Mouse (Mus musculus) embryo, embryonic 10 days (tissue): Measurements from ENCODE around the gene Ndrg4.
"Not testable (repeated sequence)": the region's sequence is repeated elsewhere in the genome, so short reads cannot be mapped to it uniquely, and the experiment has no call there.

ENCODE experiments used
- DNase-seq: peaks from one replicate; pipeline ENCODE4 v3.0.0-alpha.2; 2015; ENCODE audit warnings: low spot score

Gene Ndrg4

GRCm38 (mm10) chr8:95676631-95677030 lies at the start of gene Ndrg4:
TSS of gene Ndrg4 (plus strand) at chr8:95676980.
- DNase-seq, result no peak

- DNase-seq, result no peak
These were observed 43.9 kb upstream of the Ndrg4 start for GRCm38 (mm10) chr8:95632840-95633239.

- peak; percentile 97 for DNase-seq
These were observed 43.3 kb upstream of the Ndrg4 start, which contains the start of gene Gins3 for GRCm38 (mm10) chr8:95633262-95634062. TSS of gene Gins3 (plus strand) at chr8:95633453.

DNA sequence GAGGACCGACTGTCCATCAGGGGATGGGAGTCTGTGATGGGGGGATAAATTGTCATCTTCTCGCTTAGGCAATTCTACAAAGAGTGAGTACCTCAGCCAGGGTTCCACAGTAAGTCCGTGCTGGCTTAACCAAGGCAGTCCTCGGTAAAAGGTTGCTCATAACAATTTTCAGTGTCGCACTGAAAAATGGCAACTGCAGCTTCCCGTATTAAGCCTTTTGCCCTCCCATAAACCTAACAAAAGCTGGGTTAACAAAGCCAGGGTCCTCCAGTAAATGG lies 42.8 kb upstream of the Ndrg4 start:
- DNase-seq, result no peak

DNA sequence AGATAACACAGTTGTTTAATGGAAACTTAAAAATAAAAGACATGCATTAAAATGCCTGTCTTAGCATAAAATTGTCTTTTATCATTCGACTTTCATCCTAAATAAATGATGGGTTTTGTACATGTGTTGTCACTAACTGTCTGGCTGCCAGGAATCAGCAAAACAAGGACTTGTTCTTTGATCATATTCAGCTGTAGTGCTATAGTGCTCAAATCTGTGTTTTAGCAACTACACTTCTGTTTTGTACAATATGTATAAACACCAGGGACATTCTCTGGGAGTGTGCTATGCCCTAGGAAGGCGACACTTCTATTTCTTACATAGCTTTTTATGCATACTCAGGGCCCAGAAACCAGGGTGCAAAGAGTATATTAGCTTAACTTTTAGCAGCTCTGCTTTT lies 31.8 kb upstream of the Ndrg4 start:
- no peak for DNase-seq

DNA sequence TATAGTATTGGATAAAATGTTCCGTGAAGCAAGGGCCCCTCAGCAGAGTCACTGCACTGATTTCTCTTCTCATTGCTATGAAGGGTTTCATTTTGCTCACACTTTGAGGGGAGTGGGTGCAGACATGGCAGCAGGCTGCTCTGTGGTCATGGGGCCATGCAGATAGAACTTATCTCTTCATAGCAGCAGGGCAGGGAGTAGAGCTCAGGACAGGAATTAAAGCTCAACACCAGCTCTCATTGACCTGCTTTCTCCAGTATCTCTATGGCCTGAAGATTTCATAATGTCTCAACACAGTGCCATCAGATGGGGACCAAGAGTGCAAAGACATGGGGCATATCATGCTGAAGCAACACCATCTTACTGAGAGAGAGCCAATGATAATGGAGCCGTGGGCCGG lies 28.5 kb upstream of the Ndrg4 start:
- DNase-seq, result no peak

DNA sequence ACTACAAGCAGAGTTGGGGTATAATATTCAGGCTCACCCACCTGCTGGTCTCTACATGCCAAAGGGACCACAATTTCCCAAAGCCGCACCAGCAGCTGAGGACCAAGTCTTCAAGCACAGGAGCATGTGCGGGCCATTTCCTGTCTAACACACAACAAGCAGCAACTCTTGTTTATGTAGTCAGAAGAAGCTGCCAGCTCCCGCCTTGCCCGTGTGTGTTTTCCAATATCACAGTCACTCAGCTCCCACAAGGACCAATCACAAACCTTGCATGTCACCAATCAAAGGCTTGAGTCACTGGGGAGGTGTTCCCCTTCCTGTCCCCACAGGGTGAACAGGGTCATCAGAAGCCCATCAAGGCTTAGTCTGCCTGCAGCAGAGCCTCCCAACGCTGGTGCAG lies 23.4 kb upstream of the Ndrg4 start:
- DNase-seq, result no peak

DNA sequence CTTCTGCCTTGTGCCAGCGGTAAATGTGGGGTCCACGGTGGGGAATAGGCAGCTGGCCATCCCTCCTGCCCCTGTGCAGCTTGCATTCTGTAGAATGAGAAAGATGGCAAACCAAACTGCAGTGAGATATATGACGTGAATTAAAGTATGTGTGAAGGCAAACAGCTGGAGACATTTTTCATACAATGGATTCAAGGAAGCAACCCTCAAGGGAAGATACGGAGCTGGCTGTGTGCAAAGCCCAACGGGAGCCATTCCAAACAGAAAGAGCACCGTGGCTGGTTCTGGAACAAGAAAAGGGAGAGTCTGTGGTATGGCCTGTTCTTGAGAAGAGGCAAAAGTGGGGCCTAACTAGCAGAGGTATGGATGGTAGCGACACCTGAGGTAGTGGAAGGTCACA lies 20.9 kb upstream of the Ndrg4 start:
- no peak for DNase-seq

- DNase-seq, result no peak
These were observed 20.3 kb upstream of the Ndrg4 start for GRCm38 (mm10) chr8:95656316-95657002.

GRCm38 (mm10) chr8:95657523-95657922 lies 19.3 kb upstream of the Ndrg4 start:
- DNase-seq, result no peak

DNA sequence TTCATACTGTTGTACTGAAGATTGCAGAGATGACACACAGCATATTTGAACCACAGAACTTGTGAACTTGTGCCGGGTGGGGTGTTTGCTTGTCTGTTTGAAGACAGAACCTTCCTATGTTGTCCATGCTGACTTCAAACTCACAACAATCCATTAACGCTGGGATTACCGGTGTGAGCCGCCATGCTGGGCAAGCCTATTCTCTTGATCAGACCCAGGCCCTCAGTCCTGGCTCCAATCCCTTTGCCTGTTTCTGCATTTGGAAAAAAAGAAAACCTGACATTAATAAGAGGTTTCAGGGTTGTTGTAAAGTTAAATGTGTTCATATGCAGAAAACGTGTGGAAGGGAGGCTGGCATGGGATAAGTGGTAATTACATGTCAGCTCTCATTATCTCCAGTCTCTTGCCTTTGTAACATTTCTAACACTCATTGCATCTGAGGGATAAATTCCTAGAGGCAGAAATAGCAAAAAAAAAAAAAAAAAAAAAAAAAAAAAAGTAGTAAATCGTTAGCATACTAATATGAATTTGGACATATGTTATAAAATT lies 16.4 kb upstream of the Ndrg4 start:
- DNase-seq, result no peak

GRCm38 (mm10) chr8:95661085-95661484 lies 15.7 kb upstream of the Ndrg4 start:
- no peak for DNase-seq

- no peak for DNase-seq
These were observed 15.2 kb upstream of the Ndrg4 start for GRCm38 (mm10) chr8:95661575-95661974.

GRCm38 (mm10) chr8:95662885-95663598 lies 13.7 kb upstream of the Ndrg4 start:
- no peak for DNase-seq

DNA sequence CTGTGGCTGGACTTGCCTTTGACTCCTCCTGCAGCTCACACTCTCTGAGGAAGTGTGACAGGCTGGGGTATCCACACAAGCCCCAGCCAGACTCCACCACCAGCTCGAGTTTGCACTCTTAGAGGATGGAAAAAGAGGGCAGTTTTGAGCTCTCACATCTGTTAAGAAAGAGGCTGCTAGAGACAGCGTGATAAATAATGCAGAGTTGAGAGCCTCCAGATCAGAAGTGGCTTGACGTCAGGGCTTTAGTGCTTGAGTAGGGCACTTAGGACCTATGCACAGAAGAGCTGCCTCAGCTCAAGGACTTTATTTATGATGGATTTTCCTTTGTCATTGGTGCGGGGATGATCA lies 13.2 kb upstream of the Ndrg4 start:
- DNase-seq, result no peak

- DNase-seq, result not testable (repeated sequence)
These were observed 10.8 kb upstream of the Ndrg4 start for GRCm38 (mm10) chr8:95665813-95666452.

DNA sequence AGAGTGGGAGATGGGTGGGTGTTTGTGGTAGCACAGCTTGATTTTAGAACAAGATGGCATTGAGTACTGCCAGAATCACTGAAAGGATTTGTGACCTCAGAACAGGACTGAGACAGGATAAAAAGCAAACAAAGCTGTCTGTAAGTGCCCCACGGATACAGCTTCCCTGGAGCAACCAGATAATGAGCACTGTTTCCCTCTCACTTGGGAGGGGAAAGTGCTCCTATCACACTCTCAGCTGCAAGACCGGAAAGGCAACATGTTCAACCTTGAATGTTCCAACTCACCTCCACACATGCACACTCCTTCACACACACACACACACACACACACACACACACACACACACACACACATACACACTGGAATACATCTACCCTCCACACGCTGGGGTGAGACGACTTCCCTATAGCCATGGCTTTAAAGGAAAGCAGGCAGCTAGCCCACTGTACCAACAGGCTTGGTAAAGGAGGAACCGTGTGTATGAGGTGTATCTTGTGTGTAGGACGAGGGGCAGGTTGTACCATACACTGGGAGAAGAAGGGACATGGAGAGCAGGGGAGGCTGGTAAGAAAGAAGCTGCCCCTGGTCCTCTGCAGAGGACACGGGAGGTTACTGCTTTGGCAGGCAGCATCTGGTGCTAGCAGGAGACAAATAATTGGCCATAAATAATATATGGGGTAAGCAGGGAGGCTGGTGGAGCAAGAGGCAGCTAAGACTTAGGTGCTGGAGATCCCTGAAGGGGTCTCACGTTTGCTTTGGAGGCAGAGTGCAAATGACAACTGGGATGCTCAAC lies 8.4 kb upstream of the Ndrg4 start:
- DNase-seq, result no peak

- DNase-seq, result no peak
These were observed 6.8 kb upstream of the Ndrg4 start for GRCm38 (mm10) chr8:95669967-95670366.

- DNase-seq, result no peak
These were observed 4.9 kb upstream of the Ndrg4 start for GRCm38 (mm10) chr8:95671861-95672260.

DNA sequence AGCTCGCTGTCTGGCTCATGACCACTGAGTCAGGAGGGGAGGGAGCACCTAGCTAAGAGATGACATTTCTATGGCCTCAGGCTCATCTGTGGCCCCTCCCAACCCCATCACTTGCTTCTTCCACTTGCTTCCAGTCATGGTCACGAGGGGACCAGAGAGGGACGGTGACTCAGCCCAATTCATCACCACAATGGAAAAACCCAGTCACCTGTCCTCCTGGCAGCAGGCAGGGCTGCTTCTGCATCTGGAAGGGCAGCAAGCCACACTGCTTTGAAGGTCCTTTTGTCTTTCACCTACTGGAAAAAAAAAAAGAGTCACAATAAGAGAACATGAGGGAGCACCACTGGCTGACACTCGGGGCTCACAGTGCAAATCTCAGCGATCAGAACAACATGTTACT lies 4.0 kb upstream of the Ndrg4 start:
- no peak for DNase-seq

GRCm38 (mm10) chr8:95677591-95678023 lies 827 bp downstream of the Ndrg4 start:
- no peak for DNase-seq
